Mouse (Mus musculus) kidney, adult 2 months (tissue): ENCODE results near the gene Rhoa.

ENCODE experiments used
- CTCF ChIP-seq: fragments of 200-500 bp; conservative IDR thresholded peaks from 2 replicates; pipeline ENCODE4 v1.5.1; 2011; ENCODE audit warnings: low read depth, mild to moderate bottlenecking, control low read depth, low read length, moderate library complexity, mixed read lengths; ENCODE audit not compliant: insufficient read depth, insufficient read length
- POLR2A ChIP-seq: fragments of 200-500 bp; IDR thresholded peaks from one replicate; pipeline ENCODE4 v1.6.1; 2011; ENCODE audit warnings: low read depth, low read length, control low read depth

DNA sequence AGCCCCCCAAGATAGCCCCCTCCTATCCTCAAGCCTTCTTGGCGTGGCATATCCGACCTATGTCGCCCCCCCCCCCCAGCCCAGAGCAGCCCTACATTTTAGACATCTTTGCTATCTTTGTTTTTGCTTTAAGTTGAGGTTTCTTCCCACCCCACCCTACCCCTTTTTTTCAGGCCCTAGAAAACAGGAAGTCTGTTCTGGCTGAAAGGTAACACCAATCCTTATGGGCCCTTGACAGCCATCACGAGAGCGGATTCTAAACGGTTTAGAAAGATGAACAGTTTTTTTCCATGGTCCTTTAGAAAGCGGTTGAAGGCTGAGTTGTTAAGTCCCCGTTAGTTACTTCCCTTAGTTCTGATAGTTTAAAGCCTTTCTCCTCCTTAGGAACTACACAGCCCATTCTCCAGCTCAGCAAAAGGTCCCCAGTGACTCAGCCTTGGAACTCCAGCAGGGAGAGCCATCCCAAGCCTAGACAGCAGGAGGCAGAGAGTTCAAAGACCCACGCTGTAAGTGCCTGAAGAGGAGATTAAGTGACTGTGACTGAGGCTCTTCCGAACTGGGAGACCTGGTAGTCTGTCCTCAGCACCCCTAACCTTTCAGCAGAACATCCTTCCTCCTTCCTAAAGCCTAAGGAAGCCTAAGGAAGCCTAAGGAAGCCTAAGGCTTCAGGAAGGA is 39.5 kb upstream of the Rhoa start:
- no peak for TF ChIP-seq POLR2A
- no peak for TF ChIP-seq CTCF
